Mouse (Mus musculus) liver, adult 2 months (tissue): ENCODE results near the gene Krt15.

Source experiments
- CTCF ChIP-seq: fragments of 200-500 bp; IDR thresholded peaks from 2 replicates; pipeline ENCODE4 v1.5.1; 2011; ENCODE audit warnings: low read depth, low read length, control low read depth
- POLR2A ChIP-seq: fragments of 200-500 bp; IDR thresholded peaks from 2 replicates; pipeline ENCODE4 v1.6.1; 2011; ENCODE audit warnings: low read length, control low read depth; ENCODE audit not compliant: insufficient read depth; ENCODE audit errors: extremely low read depth

- TF ChIP-seq CTCF (no peak), POLR2A (no peak)
Observed at GRCm38 (mm10) chr11:100140966-100141365, 5.2 kb upstream of the Krt15 start.
